Mouse (Mus musculus) testis, postnatal 14 days (tissue): ENCODE measurements around the gene Hic2.
"Not testable (repeated sequence)": the region's sequence is repeated elsewhere in the genome, so short reads cannot be mapped to it uniquely, and the experiment has no call there.

Experiments used
- DNase-seq: peaks from one replicate; pipeline ENCODE4 v3.0.0; 2021; ENCODE audit warnings: low spot score

Hic2 gene

DNA sequence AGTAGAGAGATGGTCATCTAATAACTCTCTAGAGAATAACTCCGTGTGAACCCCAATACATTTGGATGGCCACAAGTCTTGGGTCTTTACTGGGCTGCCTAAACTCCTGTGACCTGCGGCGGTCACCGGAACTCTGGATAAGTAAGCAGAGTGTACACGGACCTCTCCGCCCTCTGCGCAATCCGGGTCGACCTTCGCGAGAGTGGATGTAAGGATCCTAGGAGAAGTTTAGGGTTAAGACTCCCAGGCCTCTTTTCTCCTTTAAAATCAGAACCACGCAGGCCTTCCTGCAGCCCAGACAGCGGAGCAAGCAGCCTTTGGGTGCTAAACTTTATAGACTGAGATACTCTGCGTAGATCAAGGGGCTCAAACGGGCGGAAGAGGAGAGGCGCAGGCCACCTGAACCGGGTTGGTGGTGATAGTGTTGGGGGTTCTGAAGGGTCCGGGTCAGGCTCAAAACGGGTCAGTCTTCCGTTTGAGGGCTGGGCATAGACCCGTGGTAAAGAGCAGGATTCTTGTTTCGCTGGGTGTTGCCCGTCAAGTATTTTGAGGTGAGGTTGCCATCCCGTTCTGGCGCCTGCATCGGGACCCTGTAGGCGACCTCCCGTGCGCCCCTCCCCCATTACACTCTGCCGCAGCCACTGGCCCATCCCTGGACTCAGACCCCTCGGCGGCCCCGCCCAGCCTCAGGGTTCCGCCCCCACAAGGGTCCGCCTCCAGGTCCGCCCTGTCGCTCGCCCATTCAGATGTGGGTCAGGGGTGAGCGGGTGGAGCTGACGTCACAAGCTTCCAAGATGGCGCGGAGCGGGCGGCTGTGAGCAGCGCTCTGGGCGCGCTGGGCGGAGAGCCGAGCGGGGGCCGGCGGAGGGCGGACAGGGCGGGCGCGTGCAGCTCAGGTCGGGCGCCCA lies at the start of gene Hic2:
Hic2 (plus strand) TSS at position 779 of the 908 bp plus-strand sequence.
- DNase-seq: peak; percentile 97

GRCm38 (mm10) chr16:17185475-17185874 lies 47.9 kb upstream of the Hic2 start:
- DNase-seq: no peak

GRCm38 (mm10) chr16:17193823-17194222 lies 39.5 kb upstream of the Hic2 start:
- DNase-seq: no peak

DNA sequence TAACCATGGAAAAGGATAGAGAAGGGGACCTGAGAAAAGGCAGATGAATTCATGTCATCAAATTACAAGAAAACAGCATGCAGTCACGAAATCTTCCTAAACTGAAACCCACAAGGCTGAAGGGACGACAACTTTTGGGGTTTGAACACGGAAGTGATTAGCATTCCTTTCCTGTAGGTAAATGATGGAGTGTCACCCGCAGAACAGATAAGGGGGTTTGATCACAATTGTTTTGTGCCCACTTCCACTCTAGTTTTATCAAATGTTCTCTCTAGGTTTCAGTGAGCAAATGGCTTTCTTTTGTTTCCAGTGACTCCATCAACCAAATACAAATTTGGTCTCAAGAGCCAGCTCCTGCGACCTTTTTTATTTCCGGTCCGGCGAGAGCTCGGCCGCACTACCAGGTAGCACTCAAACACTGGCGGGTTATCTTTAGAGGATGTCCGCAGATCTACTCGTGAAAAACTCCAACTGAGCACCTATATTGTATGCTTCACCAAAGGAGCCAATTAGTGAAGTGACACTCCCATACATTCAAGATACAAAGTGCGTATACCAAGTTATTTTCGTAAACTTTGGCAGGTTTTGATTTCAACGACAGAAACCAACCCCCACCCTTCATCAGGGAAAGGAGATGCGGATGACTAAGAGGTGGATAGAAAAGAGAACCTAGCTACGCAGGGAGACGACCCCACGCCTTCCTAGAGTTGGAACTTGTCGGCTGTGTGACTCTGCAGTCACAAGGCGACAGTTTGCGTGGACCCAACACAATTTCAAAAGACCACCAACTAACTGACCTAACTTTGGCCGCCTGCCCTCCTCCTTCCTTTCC lies 33.0 kb upstream of the Hic2 start:
- DNase-seq: no peak

- peak; percentile 91 for DNase-seq
Measured at GRCm38 (mm10) chr16:17200953-17201707, 32.2 kb upstream of the Hic2 start.

DNA sequence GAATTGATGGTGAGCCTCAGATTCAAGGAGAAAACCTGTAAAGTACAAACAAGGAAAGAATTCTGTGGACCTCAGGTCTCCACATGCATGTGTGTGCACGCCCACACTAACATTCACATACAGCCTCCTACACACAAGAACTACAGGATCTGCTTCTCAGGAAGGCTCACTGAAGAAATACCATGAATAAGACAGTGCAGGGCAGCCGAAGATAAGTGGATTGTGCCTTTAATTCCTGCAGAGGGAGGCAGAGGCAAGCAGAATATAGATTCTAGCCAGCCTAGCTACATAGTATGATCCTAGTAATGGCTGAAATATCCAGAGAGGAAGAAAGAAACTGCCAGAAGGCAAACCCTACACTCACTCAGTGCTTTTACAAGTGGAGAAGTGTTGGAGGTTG lies 31.4 kb upstream of the Hic2 start:
- no peak for DNase-seq

GRCm38 (mm10) chr16:17202549-17202948 lies 30.8 kb upstream of the Hic2 start, which contains the start of gene Ube2l3:
TSS of gene Ube2l3 (minus strand) at chr16:17202649.
- no peak for DNase-seq

GRCm38 (mm10) chr16:17204990-17205389 lies 28.4 kb upstream of the Hic2 start:
- DNase-seq: no peak

DNA sequence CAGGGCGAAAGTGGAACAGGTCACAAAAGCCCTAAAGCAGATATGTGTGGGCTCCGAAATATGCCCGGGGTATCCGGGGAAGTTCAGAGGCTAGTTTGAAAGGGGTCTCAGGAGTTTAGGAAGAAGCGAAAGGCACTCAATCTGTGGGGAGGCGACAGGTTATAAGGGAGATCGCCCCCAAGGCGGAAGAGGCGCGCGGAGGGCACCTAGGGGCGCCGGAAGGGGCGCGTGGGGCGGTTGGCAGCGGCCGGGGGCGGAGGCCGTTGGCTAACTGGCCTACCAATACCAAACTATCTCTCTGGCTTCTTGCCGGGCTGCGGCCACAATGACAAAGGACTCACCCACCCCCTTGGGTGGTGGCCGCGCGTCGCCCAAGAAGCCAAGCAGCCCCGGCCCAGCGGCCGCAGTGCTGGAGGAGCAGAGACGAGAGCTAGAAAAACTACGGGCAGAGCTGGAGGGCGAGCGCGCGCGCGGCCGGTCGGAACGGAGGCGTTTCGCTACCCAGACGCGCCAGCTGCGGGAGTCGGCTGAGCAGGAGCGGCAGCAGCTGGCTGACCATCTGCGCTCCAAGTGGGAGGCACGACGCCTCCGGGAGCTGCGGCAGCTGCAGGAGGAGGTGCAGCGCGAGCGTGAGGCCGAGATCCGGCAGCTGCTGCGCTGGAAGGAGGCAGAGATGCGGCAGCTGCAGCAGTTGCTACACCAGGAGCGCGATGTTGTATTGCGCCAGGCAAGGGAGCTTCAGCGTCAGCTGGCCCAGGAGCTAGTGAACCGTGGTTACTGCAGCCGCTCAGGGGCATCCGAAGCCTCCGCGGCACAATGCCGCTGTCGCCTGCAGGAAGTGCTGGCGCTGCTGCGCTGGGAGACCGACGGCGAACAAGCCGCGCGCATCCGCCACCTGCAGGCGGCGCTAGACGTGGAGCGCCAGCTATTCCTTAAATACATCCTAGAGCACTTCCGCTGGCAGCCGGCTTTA lies 24.7 kb upstream of the Hic2 start, which contains the start of gene Rimbp3:
Rimbp3 (plus strand) TSS at position 215 of the 973 bp plus-strand sequence.
- peak; percentile 83 for DNase-seq

GRCm38 (mm10) chr16:17209404-17209960 lies 23.9 kb upstream of the Hic2 start:
- no peak for DNase-seq

DNA sequence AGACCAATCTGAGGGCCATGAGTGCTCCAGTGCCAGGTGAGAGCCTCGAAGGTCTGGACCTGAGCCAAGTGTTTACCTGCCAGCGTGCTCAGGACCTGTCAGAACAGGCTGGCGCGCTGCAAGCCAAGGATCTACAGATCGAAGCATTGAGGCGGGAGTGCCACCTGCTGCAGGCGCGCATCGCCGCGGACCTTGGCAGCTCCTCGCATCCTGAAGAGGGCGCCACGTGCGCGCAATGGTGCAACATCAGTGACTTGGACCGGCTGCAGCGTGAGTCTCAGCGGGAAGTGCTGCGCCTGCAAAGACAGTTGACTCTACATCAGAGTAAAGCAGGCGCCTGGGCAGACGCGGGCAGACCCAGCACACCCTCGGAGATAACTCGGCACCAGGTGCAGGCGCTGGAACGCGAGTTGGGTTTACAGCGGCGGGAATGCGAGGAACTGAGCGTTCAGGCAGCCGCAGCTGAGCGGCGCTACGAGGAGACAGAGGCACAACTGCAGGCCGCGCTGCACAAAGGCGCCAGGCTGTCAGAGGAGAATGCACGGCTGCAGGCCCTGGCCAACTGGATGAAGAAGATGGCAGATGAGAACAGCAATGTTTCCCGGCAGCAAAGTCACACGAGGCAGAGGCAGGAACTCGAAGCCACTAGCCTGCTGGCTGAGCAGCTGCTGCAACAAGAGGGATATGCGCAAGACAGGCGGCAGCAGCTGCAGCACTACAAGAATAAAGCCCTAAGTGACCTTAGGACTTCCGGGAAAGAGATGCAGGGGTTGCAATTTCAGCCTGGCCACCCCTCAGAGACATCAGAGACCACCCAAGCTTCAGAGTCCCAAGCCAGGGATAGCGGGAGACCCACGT lies 23.2 kb upstream of the Hic2 start:
- peak; percentile 77 for DNase-seq

GRCm38 (mm10) chr16:17216934-17217633 lies 16.3 kb upstream of the Hic2 start:
- no peak for DNase-seq

- no peak for DNase-seq
Measured at GRCm38 (mm10) chr16:17220127-17220733, 13.1 kb upstream of the Hic2 start.

DNA sequence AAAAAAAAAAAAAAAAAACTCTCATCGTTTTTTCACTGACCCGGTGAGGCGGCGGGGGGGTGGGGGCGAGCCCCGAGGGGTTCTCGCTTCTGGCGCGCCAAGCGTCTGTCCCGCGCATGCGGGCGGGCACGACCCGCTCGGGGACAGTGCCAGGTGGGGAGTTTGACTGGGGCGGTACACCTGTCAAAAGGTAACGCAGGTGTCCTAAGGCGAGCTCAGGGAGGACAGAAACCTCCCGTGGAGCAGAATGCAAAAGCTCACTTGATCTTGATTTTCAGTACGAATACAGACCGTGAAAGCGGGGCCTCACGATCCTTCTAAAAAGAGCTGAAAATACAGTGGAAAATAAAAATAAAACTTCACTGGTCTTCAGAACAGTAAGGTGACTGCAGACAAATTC lies 11.2 kb upstream of the Hic2 start:
- DNase-seq: peak; percentile 91

GRCm38 (mm10) chr16:17225584-17225983 lies 7.8 kb upstream of the Hic2 start:
- DNase-seq: no peak

DNA sequence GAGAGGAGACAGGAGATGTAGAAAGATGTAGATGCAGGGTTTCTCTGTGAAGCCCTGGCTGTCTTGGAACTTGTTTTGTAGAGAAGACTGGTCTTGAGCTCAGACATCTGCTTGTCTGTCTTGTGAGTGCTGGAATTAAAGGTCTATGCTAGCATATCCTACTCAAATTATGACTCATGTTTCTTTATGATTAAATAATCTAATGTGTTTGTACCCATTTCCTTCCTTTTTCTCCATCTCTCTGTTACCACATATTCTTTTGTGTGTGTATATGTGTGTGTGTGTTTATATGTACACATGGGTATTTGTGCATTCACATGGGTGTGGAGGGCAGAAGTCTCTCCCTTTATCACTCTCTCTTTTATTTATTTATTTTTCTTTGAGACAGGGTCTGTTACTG lies 6.9 kb upstream of the Hic2 start:
- DNase-seq: no peak

- not testable (repeated sequence) for DNase-seq
Measured at GRCm38 (mm10) chr16:17231523-17231922, 1.8 kb upstream of the Hic2 start.
